Mouse (Mus musculus): Measurements from ENCODE around the gene Map2k1. TPM values are rescaled to one million over a fixed set of nuclear protein-coding genes. Genes with fewer than 3 reads are reported as not detected.
"Not testable (repeated sequence)": the region's sequence is repeated elsewhere in the genome, so short reads cannot be mapped to it uniquely, and the experiment has no call there.

Map2k1 gene
- polyA plus RNA-seq (2015; fragmentation: Nextera tagmentation; extraction: Ambion mirVana): 82.1 and 84.0 TPM in 2 replicates

DNA sequence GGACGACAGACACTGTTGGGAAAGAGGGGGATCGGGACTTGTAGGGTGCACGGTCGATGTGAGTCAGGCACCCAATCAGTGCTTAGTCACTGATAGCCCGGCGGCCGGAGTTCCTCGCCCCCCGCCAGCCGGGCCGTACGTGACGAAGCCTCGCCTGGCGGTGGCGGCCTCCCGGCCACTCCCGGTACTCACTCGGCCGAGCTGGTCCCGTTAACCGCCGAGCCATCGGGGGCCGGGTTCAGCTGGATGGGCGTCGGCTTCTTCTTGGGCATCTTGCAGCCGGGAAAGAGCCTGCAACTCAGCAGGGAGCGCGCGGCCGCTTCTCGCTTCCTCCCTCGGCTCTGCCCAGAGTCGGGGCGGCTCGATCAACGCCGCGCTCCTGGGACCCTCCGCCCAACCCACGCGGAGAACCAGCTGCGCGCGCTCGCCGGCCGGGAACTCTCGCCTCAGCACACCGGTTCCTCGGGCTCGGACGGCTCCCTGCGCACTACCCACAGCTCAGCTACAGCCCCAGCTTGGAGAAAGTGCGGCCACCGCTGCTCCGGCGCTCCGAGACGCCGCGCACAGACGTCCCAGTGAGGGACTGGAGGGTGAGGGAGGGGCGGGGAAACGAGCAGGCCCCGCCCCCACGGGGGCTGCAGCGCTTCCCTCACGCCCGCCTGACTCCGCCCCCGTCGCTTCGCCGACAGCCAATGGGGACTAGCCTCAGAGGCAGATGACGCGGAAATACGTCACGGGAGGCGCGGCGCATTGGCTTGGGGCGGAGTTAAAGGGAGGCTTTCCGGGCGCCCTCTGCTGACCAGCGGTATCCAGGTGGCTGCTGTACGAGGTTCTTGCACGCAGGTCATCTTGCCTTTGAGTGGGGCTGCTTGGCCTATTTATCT lies at the start of gene Map2k1:
TSS of gene Map2k1 (minus strand) at position 611 of the 884 bp plus-strand sequence.
- Histone ChIP-seq H3K27ac (ENCODE audit: low read depth, low read length) (peak within 1 kb of the TSS; percentile 92), H3K9me3 (ENCODE audit: control insufficient read depth) (no peaks in the 10 kb centered on the region), H3K4me2 (replicated peaks; ENCODE audit: low read depth) (peak within 1 kb of the TSS; percentile 77), H3K4me1 (replicated peaks; ENCODE audit: control insufficient read depth, insufficient read depth, low read length) (no peaks in the 10 kb centered on the region), H3K9ac (ENCODE audit: low read depth, low read length) (peak within 1 kb of the TSS; percentile 87), H3K36me3 (ENCODE audit: control insufficient read depth, insufficient read depth) (no peaks in the 10 kb centered on the region; the same call in 1 of the 2 replicates), H3K27me3 (replicated peaks; ENCODE audit: control insufficient read depth, insufficient read depth, low read length) (no peaks in the 10 kb centered on the region), H3K4me3 (ENCODE audit: low read depth, low read length) (peak within 1 kb of the TSS; percentile 99)
- peak; percentile 95 for ATAC-seq
- under 1% methylated on average over 82 of the region's 89 CpGs for WGBS
- TF ChIP-seq CTCF (IDR thresholded peaks at IDR 0.05; ENCODE audit: low read depth): peak; percentile 94

DNA sequence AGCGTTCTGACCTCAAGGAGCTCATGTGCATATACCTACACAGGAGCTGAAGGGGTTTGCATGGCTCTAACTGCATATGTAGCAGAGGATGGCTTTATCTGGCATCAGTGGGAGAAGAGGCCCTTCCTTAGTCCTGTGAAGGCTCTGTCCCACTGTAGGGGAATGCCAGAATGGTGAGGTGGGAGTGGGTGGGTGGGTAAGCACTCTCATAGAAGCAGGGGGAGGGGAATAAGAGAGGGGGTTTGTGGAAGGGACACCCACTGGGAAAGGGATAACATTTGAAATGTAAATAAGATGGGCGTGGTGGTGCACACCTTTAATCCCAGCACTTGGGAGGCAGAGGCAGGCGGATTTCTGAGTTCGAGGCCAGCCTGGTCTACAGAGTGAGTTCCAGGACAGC lies 49.7 kb upstream of the Map2k1 start:
- H3K9ac ChIP-seq (ENCODE audit: low read depth, low read length); H3K27ac ChIP-seq (ENCODE audit: low read depth, low read length); H3K4me2 ChIP-seq (replicated peaks; ENCODE audit: low read depth); H3K4me3 ChIP-seq (ENCODE audit: low read depth, low read length); ATAC-seq; H3K27me3 ChIP-seq (replicated peaks; ENCODE audit: control insufficient read depth, insufficient read depth, low read length); H3K9me3 ChIP-seq (ENCODE audit: control insufficient read depth); H3K4me1 ChIP-seq (replicated peaks; ENCODE audit: control insufficient read depth, insufficient read depth, low read length): not testable (repeated sequence)
- H3K36me3 ChIP-seq (ENCODE audit: control insufficient read depth, insufficient read depth): peaks cover 59% of the 10 kb centered on the region
- 93% methylated on average over 4 of the region's 4 CpGs for WGBS

DNA sequence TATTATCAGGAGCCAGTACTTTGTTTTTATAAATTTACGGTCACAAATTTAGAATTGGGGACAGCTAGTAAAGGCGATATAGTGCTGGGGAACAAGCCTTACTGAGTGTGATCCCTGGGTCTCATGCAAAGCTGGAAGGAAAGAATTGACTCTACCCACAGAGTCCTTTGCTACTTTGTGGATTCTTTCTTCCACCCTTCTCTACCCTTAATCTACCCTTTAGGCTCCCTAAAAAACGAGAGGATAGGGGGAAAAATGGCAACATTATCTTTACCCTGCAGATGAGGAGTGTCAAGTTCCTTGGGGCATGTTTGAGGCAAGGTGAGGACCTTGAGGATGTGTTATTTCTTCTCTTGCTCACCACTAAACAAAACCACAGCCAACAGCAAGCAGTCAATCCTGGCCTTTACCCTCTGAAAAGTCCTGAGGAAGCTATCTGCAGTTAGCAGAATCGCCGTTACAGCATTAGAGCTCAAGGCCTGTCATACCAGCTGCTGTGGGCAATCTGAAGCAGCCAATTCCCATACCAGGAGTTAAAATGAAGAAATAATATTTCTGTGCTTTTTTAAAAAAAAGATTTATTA lies 29.1 kb upstream of the Map2k1 start:
- Histone ChIP-seq H3K4me2 (replicated peaks; ENCODE audit: low read depth) (peak overlapping the region; percentile 83), H3K4me3 (ENCODE audit: low read depth, low read length) (peak overlapping the region; percentile 76), H3K9me3 (ENCODE audit: control insufficient read depth) (no peaks in the 10 kb centered on the region), H3K36me3 (ENCODE audit: control insufficient read depth, insufficient read depth) (no peaks in the 10 kb centered on the region), H3K27me3 (replicated peaks; ENCODE audit: control insufficient read depth, insufficient read depth, low read length) (no peaks in the 10 kb centered on the region), H3K9ac (ENCODE audit: low read depth, low read length) (peak overlapping the region; percentile 77), H3K4me1 (replicated peaks; ENCODE audit: control insufficient read depth, insufficient read depth, low read length) (no peaks in the 10 kb centered on the region), H3K27ac (ENCODE audit: low read depth, low read length) (no peak overlapping the region)
- WGBS: 28% methylated on average over 5 of the region's 5 CpGs
- no peak for TF ChIP-seq CTCF (IDR thresholded peaks at IDR 0.05; ENCODE audit: low read depth)
- no peak for ATAC-seq

DNA sequence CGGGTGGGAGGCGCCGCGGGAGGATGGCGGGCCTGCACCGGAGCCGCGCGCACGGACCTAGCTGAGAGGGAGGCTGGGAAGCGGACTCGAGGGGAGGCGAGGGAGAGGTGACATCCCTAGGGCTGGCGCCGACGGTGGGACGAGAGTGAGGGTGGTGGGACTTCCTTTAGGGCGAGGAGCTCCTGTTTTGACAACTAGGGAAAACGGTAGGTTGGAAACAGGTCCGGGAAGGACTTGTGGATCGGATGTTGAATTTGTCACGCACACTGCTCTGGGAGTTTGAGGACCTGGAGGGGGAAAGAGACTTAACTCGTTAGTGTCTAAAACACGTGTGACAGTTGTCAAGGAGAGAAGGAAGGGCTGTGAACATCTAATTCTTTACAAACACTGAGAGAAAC lies 28.3 kb upstream of the Map2k1 start:
- peak overlapping the region; percentile 76 for H3K4me3 ChIP-seq (ENCODE audit: low read depth, low read length)
- H3K9ac ChIP-seq (ENCODE audit: low read depth, low read length): peak overlapping the region; percentile 77
- WGBS: under 1% methylated on average over 24 of the region's 24 CpGs
- peak; percentile 79 for ATAC-seq
- TF ChIP-seq CTCF (IDR thresholded peaks at IDR 0.05; ENCODE audit: low read depth): no peak
- H3K36me3 ChIP-seq (ENCODE audit: control insufficient read depth, insufficient read depth): no peaks in the 10 kb centered on the region
- no peaks in the 10 kb centered on the region for H3K27me3 ChIP-seq (replicated peaks; ENCODE audit: control insufficient read depth, insufficient read depth, low read length)
- peak overlapping the region; percentile 83 for H3K4me2 ChIP-seq (replicated peaks; ENCODE audit: low read depth)
- H3K4me1 ChIP-seq (replicated peaks; ENCODE audit: control insufficient read depth, insufficient read depth, low read length): no peaks in the 10 kb centered on the region
- no peaks in the 10 kb centered on the region for H3K9me3 ChIP-seq (ENCODE audit: control insufficient read depth)
- H3K27ac ChIP-seq (ENCODE audit: low read depth, low read length): peak overlapping the region; percentile 63; the same call in 1 of the 2 replicates

DNA sequence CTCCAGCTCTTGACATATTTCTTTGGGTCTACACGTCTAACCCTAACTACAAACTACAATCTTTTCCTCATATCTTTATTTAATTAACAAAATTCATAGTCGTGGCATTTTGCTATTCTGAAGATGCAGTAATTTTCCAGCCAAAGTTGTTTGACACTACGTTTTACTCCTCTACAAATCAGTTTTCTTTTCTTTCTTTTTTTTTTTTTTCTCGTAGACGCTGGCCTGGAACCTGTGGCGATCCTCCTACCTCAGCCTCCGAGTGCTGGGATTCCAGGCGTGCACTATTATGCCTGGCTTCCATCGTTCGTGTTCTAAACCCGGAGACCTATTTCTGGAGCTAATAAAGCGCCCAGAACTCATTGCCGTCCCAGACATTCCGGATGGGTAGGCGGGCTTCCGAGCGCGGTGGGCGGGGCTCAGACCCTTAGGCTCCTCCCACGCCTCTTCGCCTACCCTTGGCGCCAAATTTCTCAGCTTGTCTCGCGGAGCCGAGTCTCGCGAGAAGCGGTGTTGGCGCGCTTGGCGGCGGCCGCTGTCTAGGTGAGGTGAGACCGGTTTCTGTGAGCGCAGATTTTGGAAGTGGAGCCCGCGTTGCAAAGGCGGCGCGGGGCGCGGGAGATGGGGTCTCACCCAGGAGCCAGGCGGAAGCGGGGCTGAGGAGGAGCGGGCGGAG lies 27.8 kb upstream of the Map2k1 start, which contains the start of gene Tipin:
TSS of gene Tipin (plus strand) at position 477 of the 676 bp plus-strand sequence.
- H3K27ac ChIP-seq (ENCODE audit: low read depth, low read length): peak within 1 kb of the TSS; percentile 63; the same call in 1 of the 2 replicates
- H3K4me3 ChIP-seq (ENCODE audit: low read depth, low read length): peak within 1 kb of the TSS; percentile 76
- WGBS: 1% methylated on average over 46 of the region's 46 CpGs
- H3K27me3 ChIP-seq (replicated peaks; ENCODE audit: control insufficient read depth, insufficient read depth, low read length): no peaks in the 10 kb centered on the region
- no peak for TF ChIP-seq CTCF (IDR thresholded peaks at IDR 0.05; ENCODE audit: low read depth)
- no peaks in the 10 kb centered on the region for H3K36me3 ChIP-seq (ENCODE audit: control insufficient read depth, insufficient read depth)
- ATAC-seq: peak; percentile 87
- no peaks in the 10 kb centered on the region for H3K4me1 ChIP-seq (replicated peaks; ENCODE audit: control insufficient read depth, insufficient read depth, low read length)
- no peaks in the 10 kb centered on the region for H3K9me3 ChIP-seq (ENCODE audit: control insufficient read depth)
- H3K4me2 ChIP-seq (replicated peaks; ENCODE audit: low read depth): peak within 1 kb of the TSS; percentile 83
- peak within 1 kb of the TSS; percentile 77 for H3K9ac ChIP-seq (ENCODE audit: low read depth, low read length)

Measured in intestine, postnatal 0 days (tissue).